Mouse (Mus musculus) heart, postnatal 10 days (tissue): ENCODE data around the gene Olfr340. TPM values are rescaled to one million over a fixed set of nuclear protein-coding genes. Genes with fewer than 3 reads are reported as not detected.
"Not testable (repeated sequence)": the region's sequence is repeated elsewhere in the genome, so short reads cannot be mapped to it uniquely, and the experiment has no call there.

Experiments
- DNase-seq, 2 experiments: peaks; one replicate each; pipeline ENCODE4 v3.0.0; 2021
- intact Hi-C: fragments of 180-260 bp; cut with DNase I; formaldehyde crosslinking; loops from one replicate; pipeline ENCODE4 v1.15.1; 2025
- total RNA-seq, 2 experiments: library from RNA; stranded (reverse); gene quantifications; 2 replicates each; pipeline ENCODE4 v1.2.3; 2021

The Olfr340 gene
- not detected for total RNA-seq

DNA sequence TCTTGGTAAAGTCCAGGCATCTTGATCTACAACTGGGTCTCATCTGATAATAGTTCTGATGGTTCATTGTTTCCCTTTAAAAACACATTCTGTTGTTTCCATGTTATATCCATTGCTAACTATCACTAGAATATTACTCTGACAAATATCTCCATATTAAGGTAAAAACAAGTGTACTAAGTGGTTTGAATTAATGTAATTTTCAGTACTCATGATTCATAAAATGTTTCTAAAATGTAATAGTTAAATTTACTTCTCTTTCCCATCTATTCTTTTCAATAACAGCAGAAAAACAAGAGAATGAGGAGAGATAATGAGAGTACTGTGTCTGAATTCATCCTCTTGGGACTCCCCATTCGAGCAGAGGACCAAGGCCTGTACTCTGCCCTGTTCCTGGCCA, at the start of gene Olfr340:
TSS of gene Olfr340 (plus strand) at position 301 of the 400 bp plus-strand sequence.
- no peak for DNase-seq
- intact Hi-C loops = no loop called here

DNA sequence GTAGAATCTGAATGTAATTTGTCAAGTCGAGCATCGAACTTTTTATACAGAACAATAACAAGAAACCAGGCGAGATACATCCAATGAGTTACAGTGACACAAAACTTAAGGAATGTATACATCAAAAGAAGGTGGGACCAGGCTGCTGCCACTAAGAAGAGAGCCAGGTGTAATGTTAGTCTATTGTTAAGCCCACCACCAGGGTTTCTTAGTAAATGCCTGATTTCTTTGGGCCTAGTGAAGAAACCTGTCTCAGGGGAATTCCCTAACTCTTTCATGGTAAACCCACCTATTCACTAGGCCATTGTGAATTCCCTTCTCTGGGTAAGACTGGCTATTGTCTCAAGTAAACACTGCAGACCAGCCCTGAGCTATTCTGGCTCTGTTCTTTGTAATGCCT, 37.2 kb upstream of the Olfr340 start:
- DNase-seq, intact Hi-C loops: not testable (repeated sequence)

DNA sequence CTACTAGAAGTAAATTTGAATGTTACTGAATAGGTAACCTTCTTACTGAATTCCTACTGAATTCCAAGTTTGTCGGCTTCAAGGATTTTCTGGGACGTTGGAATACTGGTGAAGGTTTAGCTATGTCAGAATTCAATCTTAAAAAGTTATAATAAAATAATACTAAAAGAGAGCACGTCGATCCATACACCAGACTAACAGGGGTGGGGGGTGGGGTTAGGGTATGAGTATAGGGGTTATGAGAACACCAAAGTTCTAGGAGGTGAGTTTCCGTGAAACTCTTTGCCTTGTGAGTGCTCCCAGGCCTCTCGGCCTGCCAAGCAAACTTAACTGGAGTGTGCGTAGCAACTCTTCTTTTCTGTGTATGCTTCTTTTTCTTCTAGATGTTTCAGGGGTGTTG, 36.8 kb upstream of the Olfr340 start:
- intact Hi-C loops, DNase-seq: not testable (repeated sequence)

DNA sequence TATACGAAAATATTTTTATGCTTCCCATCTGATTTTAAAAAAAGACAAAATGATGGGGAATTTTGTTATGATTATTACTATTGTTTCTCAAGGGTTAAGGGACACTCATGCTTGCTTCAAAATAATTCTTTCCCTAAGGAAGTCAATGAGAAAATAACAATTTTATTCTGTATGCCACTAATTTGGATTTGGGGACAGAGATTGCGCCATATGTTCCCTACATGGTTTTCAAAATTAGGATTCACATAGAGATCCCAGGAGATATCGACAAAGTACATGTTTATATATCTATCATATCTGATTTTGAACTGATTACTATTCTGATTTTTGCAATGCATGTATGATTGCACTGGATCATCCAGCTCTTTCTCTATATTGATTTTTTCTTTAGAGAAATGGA, 33.7 kb upstream of the Olfr340 start, which contains the start of gene Olfr339:
TSS of gene Olfr339 (plus strand) at position 301 of the 400 bp plus-strand sequence.
- no peak for DNase-seq
- intact Hi-C loops = no loop called here

DNA sequence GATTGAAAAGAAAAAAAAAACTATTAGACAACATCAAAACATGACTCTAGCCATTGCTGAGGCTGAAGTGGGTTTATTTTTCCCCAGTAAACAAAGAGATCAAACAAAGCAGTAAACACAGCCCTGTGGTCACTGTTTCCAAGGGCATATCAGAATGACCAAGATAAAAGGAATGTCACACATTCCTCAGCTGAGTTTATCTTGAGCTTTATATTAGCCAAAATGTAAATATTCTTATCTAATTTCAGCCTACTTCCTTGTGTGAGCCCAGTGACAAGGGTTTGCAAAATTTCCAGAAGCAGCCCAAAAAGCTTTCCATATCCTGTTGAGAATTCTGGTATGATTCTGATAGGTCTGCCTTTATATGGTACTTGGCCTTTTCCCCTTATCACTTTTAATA, 21.2 kb downstream of the Olfr340 start:
- no peak for DNase-seq

DNA sequence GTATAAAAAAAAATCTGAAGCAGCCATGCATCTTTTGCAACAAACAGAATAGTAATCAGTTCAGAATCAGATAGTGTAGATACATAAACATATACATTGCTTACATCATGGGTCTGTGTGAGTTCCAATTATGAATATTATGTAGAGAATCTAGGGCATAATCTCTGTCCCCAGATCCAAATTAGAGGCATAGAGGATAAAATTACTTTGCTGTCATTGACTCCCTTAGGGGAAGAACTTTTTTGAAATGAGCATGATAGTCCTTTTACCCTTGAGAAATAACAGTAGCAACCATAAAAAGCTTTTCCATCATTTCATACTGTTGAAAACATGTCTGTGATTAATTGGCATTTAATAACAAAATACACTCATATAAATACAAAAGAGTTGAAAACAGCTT, 30.0 kb downstream of the Olfr340 start, which contains the start of gene Olfr341:
TSS of gene Olfr341 (minus strand) at position 101 of the 400 bp plus-strand sequence.
- intact Hi-C loops = no loop called here
- no peak for DNase-seq

More for the DNA sequence above, 21.2 kb downstream of the Olfr340 start:
- intact Hi-C loops = no loop called here

Other genes with a start within 250 kb of the Olfr340 start
- gene Ptgs1, start 222.2 kb upstream of the Olfr340 start, total RNA-seq = 10 to 100 TPM; 15.5 to 16.0 TPM
- not detected for gene Olfr338, start 79.1 kb upstream of the Olfr340 start, total RNA-seq
- gene Olfr339, start 33.6 kb upstream of the Olfr340 start, total RNA-seq = not detected
- not detected for gene Olfr341, start 29.9 kb downstream of the Olfr340 start, total RNA-seq
- gene Olfr342, start 72.4 kb downstream of the Olfr340 start, total RNA-seq = not detected
- gene Olfr344, start 114.1 kb downstream of the Olfr340 start, total RNA-seq = not detected
- gene Olfr345, start 187.5 kb downstream of the Olfr340 start, total RNA-seq = not detected
- not detected for gene Olfr346, start 233.2 kb downstream of the Olfr340 start, total RNA-seq